Mouse (Mus musculus) megakaryocyte, embryonic 14.5 days (primary cell): ENCODE results near the gene 4931406P16Rik. TPM values are rescaled to one million over a fixed set of nuclear protein-coding genes. Genes with fewer than 3 reads are reported as not detected.

Experiments used
- H3K27me3 ChIP-seq: replicated peaks from 2 replicates; pipeline ENCODE3; 2012; ENCODE audit warnings: inconsistent platforms
- H3K36me3 ChIP-seq: replicated peaks from 2 replicates; pipeline ENCODE3; 2012; ENCODE audit warnings: low read length, inconsistent platforms, mixed read lengths
- H3K4me1 ChIP-seq: 2 replicates; pipeline ENCODE4 v1.6.1; 2012; ENCODE audit warnings: inconsistent platforms
- H3K4me3 ChIP-seq: replicated peaks from 2 replicates; pipeline ENCODE3; 2012; ENCODE audit warnings: moderate library complexity, mild to moderate bottlenecking, inconsistent platforms
- H3K9me3 ChIP-seq: 2 replicates; pipeline ENCODE4 v1.6.1; 2012; ENCODE audit warnings: inconsistent platforms
- FLI1 ChIP-seq: IDR thresholded peaks from 2 replicates; pipeline ENCODE4 v1.6.1; 2012; ENCODE audit warnings: low read length, inconsistent platforms, mixed read lengths
- GATA1 ChIP-seq: IDR thresholded peaks from 3 replicates; pipeline ENCODE4 v1.6.1; 2012; ENCODE audit warnings: mixed read lengths, low read length, inconsistent platforms, borderline replicate concordance
- polyA plus RNA-seq: library from polyadenylated mRNA; stranded (reverse); fragments of >175 nt; gene quantifications from 2 replicates; pipeline ENCODE4 v1.2.3, GENCODE M21; 2012; ENCODE audit warnings: low replicate concordance; ENCODE audit not compliant: insufficient read depth

The 4931406P16Rik gene
- polyA plus RNA-seq, 1 experiment = 6.2 TPM

DNA sequence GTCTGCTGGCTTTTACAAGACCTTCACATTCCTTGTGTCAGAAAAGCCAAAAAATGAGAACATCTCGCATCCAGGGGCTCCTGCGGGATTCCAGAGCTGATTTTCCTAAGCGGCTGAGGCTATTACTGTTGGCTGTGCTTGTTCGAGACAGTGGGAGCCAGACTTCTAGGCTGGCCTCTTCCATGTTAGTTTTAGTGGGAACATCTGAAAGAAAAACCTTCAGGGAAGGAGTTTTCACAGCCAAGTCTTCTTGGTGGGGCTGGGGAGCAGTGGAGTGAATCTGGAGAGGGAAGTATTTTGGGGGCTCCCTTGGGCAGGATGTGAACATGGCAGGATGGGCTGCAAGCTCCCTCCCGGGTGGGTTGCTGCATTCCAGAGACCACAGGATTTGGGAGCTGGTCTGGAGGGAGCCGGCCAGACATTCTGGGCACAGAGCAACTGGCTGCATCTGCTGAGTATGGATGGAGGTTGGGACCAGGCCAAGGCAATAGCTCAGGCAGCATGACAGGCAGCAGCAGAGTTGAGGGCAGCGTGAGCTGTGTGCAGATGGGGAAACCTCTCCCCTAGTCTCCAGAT is 4.6 kb upstream of the 4931406P16Rik start:
- no peak for TF ChIP-seq GATA1
- TF ChIP-seq FLI1 = no peak
- Histone ChIP-seq H3K4me3 (peak overlapping the region; percentile 16), H3K9me3 (peaks cover 10% of the 10 kb centered on the region), H3K4me1 (peaks cover 25% of the 10 kb centered on the region), H3K36me3 (no peaks in the 10 kb centered on the region), H3K27me3 (peaks cover 18% of the 10 kb centered on the region)

DNA sequence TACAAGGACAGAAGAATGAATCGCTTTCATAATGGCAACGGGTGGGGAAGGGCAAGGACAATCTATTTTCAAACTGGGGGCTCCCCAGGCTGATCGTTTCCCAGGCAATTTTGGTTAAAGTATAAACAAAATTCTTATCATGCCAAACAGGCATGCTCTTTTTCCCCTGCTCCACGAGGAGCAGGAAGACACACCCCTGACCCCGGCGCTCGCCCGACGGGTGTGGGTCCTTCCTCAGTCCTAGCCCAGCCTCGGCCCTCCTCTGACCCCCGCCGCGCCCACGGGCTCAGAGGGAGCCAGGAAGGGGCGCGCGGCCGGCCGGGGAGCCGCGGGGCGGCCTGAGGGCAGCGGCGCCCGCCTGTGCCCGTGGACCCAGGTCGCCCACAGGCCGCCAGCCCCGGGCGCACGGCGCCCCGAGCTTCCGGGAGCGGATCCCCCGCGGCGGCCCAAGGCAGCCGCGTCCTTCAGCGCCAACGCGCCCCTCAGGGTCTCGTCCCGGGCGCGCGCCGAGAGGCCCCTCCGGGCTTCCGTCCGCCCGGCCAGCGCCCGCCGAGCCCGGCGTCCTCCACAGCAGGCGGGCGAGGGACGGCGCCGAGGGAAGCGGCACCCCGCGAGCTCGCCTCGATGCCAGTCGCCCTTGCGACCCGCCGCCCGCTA is 437 bp downstream of the 4931406P16Rik start:
- Histone ChIP-seq H3K9me3 (peaks cover 7% of the 10 kb centered on the region), H3K36me3 (peaks cover 6% of the 10 kb centered on the region), H3K27me3 (peaks cover 5% of the 10 kb centered on the region), H3K4me1 (peaks cover 39% of the 10 kb centered on the region), H3K4me3 (peak overlapping the region; percentile 97)
- TF ChIP-seq GATA1 = no peak

DNA sequence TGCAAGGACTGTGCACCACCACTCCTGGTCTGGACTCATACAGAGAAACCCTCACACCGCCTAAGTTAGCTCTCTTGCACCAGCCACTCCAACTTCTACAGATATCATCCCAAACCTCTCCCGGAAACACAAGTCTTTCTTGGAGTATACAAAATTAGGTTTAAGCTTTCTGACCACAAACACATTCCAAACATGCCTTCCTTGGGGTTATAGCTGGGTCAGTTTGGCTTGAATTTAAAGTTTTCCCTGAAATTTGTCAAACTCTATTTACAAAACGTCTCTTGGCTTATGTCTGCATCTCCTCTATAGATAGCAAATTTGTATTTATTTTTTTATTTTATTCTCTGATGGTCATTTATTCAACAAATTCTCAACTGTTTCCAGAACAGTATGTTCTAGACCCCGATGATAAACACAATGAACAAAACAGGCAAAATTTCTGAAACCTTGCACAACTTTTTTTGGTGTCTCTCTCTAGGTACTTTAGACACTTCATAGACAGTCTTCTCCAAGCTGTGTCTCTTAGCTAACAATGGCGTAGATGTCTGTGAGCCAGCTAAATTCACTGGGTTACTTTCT is 4.1 kb downstream of the 4931406P16Rik start:
- no peaks in the 10 kb centered on the region for H3K27me3 ChIP-seq
- no peaks in the 10 kb centered on the region for H3K9me3 ChIP-seq
- H3K4me1 ChIP-seq = peaks cover 65% of the 10 kb centered on the region
- peaks cover 13% of the 10 kb centered on the region for H3K36me3 ChIP-seq
- TF ChIP-seq FLI1 = no peak
- no peak for TF ChIP-seq GATA1
- H3K4me3 ChIP-seq = peak overlapping the region; percentile 56

DNA sequence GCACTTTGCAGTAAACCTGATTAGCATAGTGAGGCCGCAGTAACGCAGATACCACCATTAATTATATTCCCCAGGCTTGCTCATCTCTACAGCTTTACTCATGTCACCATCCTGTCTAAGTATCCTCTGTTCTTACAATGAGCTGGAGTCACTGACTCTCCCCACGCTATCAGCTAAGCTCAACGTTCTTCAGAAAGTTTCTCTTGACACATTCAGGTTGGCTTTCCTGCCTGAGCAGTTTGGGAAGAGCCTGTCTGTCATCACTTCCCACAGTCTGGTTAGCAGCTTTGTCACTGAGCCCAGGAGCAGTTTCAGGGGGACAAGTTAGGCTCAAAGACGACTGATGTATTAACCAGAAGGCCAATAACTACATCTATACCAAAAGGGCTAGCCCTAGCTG is 4.8 kb downstream of the 4931406P16Rik start:
- H3K4me1 ChIP-seq = peaks cover 60% of the 10 kb centered on the region
- TF ChIP-seq FLI1 = no peak
- TF ChIP-seq GATA1 = no peak
- H3K27me3 ChIP-seq = no peaks in the 10 kb centered on the region

DNA sequence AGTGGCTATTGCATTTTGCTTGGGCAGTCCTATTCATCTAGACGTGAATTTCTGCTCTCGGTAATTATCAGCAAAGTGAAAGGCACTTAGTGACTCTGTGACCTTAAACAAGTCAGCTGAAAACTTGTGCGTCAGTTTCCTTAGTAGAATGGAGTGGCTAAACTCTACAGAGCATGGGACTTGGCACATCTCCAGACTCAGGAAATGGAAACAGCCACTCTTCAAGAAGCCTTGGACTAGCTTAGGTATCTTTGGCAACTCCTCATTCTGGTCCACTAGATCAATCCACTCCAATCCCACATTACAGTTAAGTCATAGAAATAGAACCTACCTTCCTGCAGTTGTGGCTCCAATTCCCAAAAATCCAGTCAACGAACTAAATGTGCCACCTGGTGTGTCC is 7.9 kb downstream of the 4931406P16Rik start:
- peaks cover 69% of the 10 kb centered on the region for H3K4me1 ChIP-seq
- TF ChIP-seq FLI1 (no peak), GATA1 (no peak)
- H3K9me3 ChIP-seq = no peaks in the 10 kb centered on the region
- peaks cover 5% of the 10 kb centered on the region for H3K27me3 ChIP-seq
- peak overlapping the region; percentile 11 for H3K4me3 ChIP-seq
- peaks cover 16% of the 10 kb centered on the region for H3K36me3 ChIP-seq

More for the DNA sequence above, 4.8 kb downstream of the 4931406P16Rik start:
- no peaks in the 10 kb centered on the region for H3K9me3 ChIP-seq
- peak overlapping the region; percentile 44 for H3K4me3 ChIP-seq
- peaks cover 13% of the 10 kb centered on the region for H3K36me3 ChIP-seq

DNA sequence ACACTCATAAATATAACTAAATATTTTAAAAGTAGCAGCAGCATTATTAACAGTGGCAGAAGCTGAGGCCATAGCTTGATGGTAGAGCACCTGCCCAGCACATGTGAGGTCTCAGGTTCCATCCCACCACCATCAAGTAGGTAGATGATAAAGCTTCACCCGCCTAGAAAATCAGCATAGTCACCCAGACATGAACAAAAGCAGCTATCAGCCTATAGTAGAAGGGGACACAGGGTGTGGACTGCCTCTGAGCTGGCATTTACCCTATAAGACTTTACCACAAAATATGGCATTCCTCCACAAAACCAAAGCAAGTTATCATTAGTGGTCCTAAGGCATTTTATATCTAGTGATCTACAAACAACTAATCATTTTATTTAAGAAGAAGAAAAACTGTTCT is 10.7 kb downstream of the 4931406P16Rik start:
- H3K4me1 ChIP-seq = peaks cover 63% of the 10 kb centered on the region
- no peak for TF ChIP-seq FLI1
- TF ChIP-seq GATA1 = no peak
- peaks cover 7% of the 10 kb centered on the region for H3K27me3 ChIP-seq
- no peak overlapping the region for H3K4me3 ChIP-seq
- no peaks in the 10 kb centered on the region for H3K9me3 ChIP-seq
- peaks cover 12% of the 10 kb centered on the region for H3K36me3 ChIP-seq

DNA sequence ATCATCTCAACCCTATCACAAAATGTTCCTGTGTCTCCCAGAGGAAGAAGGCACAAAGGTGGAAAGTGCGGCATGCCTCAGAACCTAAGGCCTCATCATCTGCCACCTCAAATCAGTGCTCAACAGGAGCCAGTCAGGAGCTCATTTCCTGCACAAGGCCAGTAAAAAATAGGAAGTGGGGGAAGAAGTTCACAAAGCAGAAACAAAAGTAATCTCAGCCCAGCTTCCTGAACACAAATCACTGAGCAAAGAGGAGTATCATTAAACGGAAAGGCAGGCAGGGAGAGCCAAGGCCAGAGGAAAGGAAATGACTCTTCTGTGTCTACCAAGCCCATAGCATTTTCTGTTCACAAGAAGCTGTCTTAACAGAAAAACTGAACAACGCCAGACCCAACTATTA is 11.4 kb downstream of the 4931406P16Rik start:
- TF ChIP-seq FLI1 (no peak), GATA1 (no peak)
- peaks cover 7% of the 10 kb centered on the region for H3K27me3 ChIP-seq
- peaks cover 56% of the 10 kb centered on the region for H3K4me1 ChIP-seq
- peaks cover 12% of the 10 kb centered on the region for H3K36me3 ChIP-seq
- H3K4me3 ChIP-seq = no peak overlapping the region
- no peaks in the 10 kb centered on the region for H3K9me3 ChIP-seq

DNA sequence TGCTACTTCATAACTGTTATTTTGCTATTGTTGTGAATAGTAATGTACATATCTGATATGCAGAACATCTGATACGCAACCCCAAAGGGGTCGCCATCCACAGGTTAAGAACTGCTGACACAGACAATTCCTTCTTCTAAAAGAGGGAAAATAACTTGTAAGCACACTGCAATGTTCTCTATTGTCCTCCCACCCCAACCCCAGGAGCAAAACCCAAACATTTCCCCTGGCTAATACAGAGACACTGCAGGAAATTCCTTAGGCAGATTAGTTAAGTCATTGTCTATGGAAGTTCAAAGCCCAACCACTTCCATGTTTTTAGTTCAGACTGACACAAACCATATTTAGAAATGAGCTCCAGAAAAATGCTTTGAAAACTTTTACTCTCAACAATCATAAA is 14.5 kb downstream of the 4931406P16Rik start:
- Histone ChIP-seq H3K4me3 (no peak overlapping the region), H3K36me3 (peaks cover 15% of the 10 kb centered on the region), H3K27me3 (peaks cover 7% of the 10 kb centered on the region), H3K9me3 (no peaks in the 10 kb centered on the region), H3K4me1 (peaks cover 40% of the 10 kb centered on the region)
- no peak for TF ChIP-seq GATA1
- TF ChIP-seq FLI1 = no peak

DNA sequence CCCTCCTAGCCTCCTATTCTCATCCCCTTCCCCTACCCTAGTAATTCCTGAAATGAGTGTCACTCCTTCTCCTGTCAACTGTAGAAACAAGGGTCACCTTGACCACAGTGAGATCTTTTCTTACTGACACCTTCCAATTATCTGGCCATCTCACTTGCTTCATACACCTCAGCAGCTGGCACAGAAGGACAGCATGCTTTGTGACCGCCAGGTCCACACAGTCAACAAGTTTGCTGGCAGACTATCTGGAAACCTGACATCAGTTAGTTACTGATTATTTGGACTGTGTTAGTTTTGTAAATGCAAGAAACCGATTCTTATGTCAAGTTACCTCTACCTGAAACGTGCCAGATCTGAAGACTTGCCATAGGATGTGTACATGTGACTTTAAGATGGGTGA is 17.2 kb downstream of the 4931406P16Rik start:
- Histone ChIP-seq H3K27me3 (peaks cover 2% of the 10 kb centered on the region), H3K4me3 (no peak overlapping the region), H3K9me3 (no peaks in the 10 kb centered on the region), H3K4me1 (peaks cover 41% of the 10 kb centered on the region), H3K36me3 (peaks cover 11% of the 10 kb centered on the region)
- TF ChIP-seq GATA1 (no peak), FLI1 (no peak)

DNA sequence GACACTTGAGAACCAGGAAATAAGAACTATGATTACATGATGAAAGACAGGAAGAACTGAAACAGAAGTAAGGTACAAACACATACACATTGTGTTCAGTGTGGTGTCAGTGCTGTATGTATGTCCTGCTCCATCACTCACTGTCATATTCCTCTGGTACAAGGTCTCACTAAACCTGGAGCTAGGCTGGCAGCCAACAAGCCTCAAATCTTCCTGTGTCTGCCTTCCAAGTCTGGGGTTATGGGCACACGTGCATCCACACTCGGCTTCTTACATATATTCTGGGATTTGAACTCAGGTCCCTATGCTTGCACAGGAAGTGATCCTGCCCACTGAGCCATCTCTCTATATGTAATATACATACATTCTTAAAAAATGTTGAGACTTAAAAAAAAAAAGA is 20.7 kb downstream of the 4931406P16Rik start:
- H3K4me1 ChIP-seq = peaks cover 36% of the 10 kb centered on the region
- no peaks in the 10 kb centered on the region for H3K27me3 ChIP-seq
- no peaks in the 10 kb centered on the region for H3K9me3 ChIP-seq
- H3K36me3 ChIP-seq = peaks cover 11% of the 10 kb centered on the region
- no peak overlapping the region for H3K4me3 ChIP-seq
- TF ChIP-seq FLI1 (no peak), GATA1 (no peak)
